Mouse (Mus musculus) neural tube, embryonic 14.5 days (tissue): ENCODE data around the gene Dtx3l. TPM values are rescaled to one million over a fixed set of nuclear protein-coding genes. Genes with fewer than 3 reads are reported as not detected.
"Not testable (repeated sequence)": the region's sequence is repeated elsewhere in the genome, so short reads cannot be mapped to it uniquely, and the experiment has no call there.

ENCODE experiments used
- ATAC-seq: fragments of 200-750 bp; cut with Nextera tagmentation; 2 replicates; pipeline ENCODE4 v1.8.0; 2017; ENCODE audit warnings: low read depth, mild to moderate bottlenecking, moderate TSS enrichment, moderate library complexity
- H3K27ac ChIP-seq: fragments of 300-500 bp; sonication (generic); 2 replicates; pipeline ENCODE4 v1.5.1; 2014; ENCODE audit warnings: low read depth, mild to moderate bottlenecking, control low read depth, low read length, moderate library complexity, mixed read lengths
- H3K27me3 ChIP-seq: fragments of 300-500 bp; sonication (generic); 2 replicates; pipeline ENCODE4 v1.6.1; 2014; ENCODE audit warnings: low read length; ENCODE audit not compliant: control insufficient read depth, insufficient read depth
- H3K36me3 ChIP-seq: fragments of 300-500 bp; sonication (generic); 2 replicates; pipeline ENCODE4 v1.6.1; 2014; ENCODE audit warnings: low read length, mixed read lengths; ENCODE audit not compliant: control insufficient read depth, insufficient read depth
- H3K4me1 ChIP-seq: fragments of 300-500 bp; sonication (generic); 2 replicates; pipeline ENCODE4 v1.6.1; 2014; ENCODE audit warnings: low read length; ENCODE audit not compliant: control insufficient read depth, insufficient read depth
- H3K4me2 ChIP-seq: fragments of 300-500 bp; sonication (generic); 2 replicates; pipeline ENCODE4 v1.6.1; 2014; ENCODE audit warnings: mild to moderate bottlenecking, low read depth, low read length, control low read depth
- H3K4me3 ChIP-seq: fragments of 300-500 bp; sonication (generic); 2 replicates; pipeline ENCODE4 v1.5.1; 2014; ENCODE audit warnings: low read depth, low read length, control low read depth, mixed read lengths
- H3K9ac ChIP-seq: fragments of 300-500 bp; sonication (generic); replicated peaks from 2 replicates; pipeline ENCODE4 v1.6.1; 2014; ENCODE audit warnings: low read depth, mild to moderate bottlenecking, control low read depth, low read length, mixed read lengths
- H3K9me3 ChIP-seq: fragments of 300-500 bp; sonication (generic); 2 replicates; pipeline ENCODE4 v1.6.1; 2016; ENCODE audit warnings: low read length; ENCODE audit not compliant: control insufficient read depth
- WGBS: fragments of 180-500 bp; shearing (Covaris S2); extraction: QIAGEN DNeasy Blood & Tissue Kit; methylation state at CpG from one replicate; pipeline ENCODE4 v1.1.7; 2014; 5-methylcytosine and 5-hydroxymethylcytosine counted together
- polyA plus RNA-seq: library from polyadenylated mRNA; unstranded; fragments of >200 nt; fragmentation: Nextera tagmentation; extraction: Ambion mirVana; gene quantifications from 2 replicates; pipeline ENCODE4 v1.2.1, GENCODE M21; 2014

Dtx3l gene
- 0.95 and 2.0 TPM in 2 replicates for polyA plus RNA-seq

- peak; percentile 56; the same call in 1 of the 2 replicates for ATAC-seq
- no peaks in the 10 kb centered on the region for H3K27me3 ChIP-seq
- no peaks in the 10 kb centered on the region for H3K36me3 ChIP-seq
- H3K4me1 ChIP-seq: no peaks in the 10 kb centered on the region
- WGBS: 1% methylated on average over 52 of the region's 52 CpGs
- peak within 1 kb of the TSS; percentile 60 for H3K4me2 ChIP-seq
- H3K4me3 ChIP-seq: peak within 1 kb of the TSS; percentile 38
- H3K27ac ChIP-seq: no peak within 1 kb of the TSS
- H3K9me3 ChIP-seq: no peaks in the 10 kb centered on the region
- peak within 1 kb of the TSS; percentile 39 for H3K9ac ChIP-seq
These were observed at the start of gene Dtx3l, which contains the start of gene Parp9 for GRCm38 (mm10) chr16:35938211-35939151. Gene Dtx3l, minus strand, starts transcription at chr16:35939151. Gene Parp9, plus strand, starts transcription at chr16:35938470.

GRCm38 (mm10) chr16:35987930-35988329, 49.0 kb upstream of the Dtx3l start:
- Histone ChIP-seq H3K4me2 (no peak overlapping the region), H3K27ac (no peak overlapping the region), H3K9ac (no peak overlapping the region), H3K4me1 (peaks cover 5% of the 10 kb centered on the region), H3K27me3 (no peaks in the 10 kb centered on the region), H3K4me3 (no peak overlapping the region), H3K36me3 (no peaks in the 10 kb centered on the region), H3K9me3 (no peaks in the 10 kb centered on the region)
- no peak for ATAC-seq
- 93% methylated on average over 1 of the region's 1 CpGs for WGBS

GRCm38 (mm10) chr16:35984471-35984870, 45.5 kb upstream of the Dtx3l start:
- no peaks in the 10 kb centered on the region for H3K9me3 ChIP-seq
- H3K27me3 ChIP-seq: no peaks in the 10 kb centered on the region
- H3K9ac ChIP-seq: no peak overlapping the region
- no peaks in the 10 kb centered on the region for H3K36me3 ChIP-seq
- peak overlapping the region; percentile 87; the same call in 1 of the 2 replicates for H3K4me3 ChIP-seq
- H3K27ac ChIP-seq: no peak overlapping the region
- WGBS: 74% methylated on average over 3 of the region's 3 CpGs
- peak overlapping the region; percentile 67; the same call in 1 of the 2 replicates for H3K4me2 ChIP-seq
- peaks cover 5% of the 10 kb centered on the region for H3K4me1 ChIP-seq
- no peak for ATAC-seq

GRCm38 (mm10) chr16:35983517-35984101, 44.7 kb upstream of the Dtx3l start:
- Histone ChIP-seq H3K9me3 (no peaks in the 10 kb centered on the region), H3K4me1 (peaks cover 5% of the 10 kb centered on the region)
- under 1% methylated on average over 65 of the region's 86 CpGs for WGBS

GRCm38 (mm10) chr16:35982902-35983516, 44.1 kb upstream of the Dtx3l start:
- ATAC-seq: peak; percentile 96
- no peaks in the 10 kb centered on the region for H3K27me3 ChIP-seq
- peak overlapping the region; percentile 67 for H3K4me2 ChIP-seq
- no peaks in the 10 kb centered on the region for H3K36me3 ChIP-seq
- peak overlapping the region; percentile 95 for H3K9ac ChIP-seq
- H3K4me1 ChIP-seq: peaks cover 5% of the 10 kb centered on the region
- under 1% methylated on average over 48 of the region's 54 CpGs for WGBS
- H3K4me3 ChIP-seq: peak overlapping the region; percentile 87
- peak overlapping the region; percentile 99 for H3K27ac ChIP-seq
- no peaks in the 10 kb centered on the region for H3K9me3 ChIP-seq

More at GRCm38 (mm10) chr16:35983517-35984101, 44.7 kb upstream of the Dtx3l start:
- Histone ChIP-seq H3K27me3 (no peaks in the 10 kb centered on the region), H3K9ac (peak overlapping the region; percentile 95), H3K4me2 (peak overlapping the region; percentile 67), H3K4me3 (peak overlapping the region; percentile 87), H3K36me3 (no peaks in the 10 kb centered on the region), H3K27ac (peak overlapping the region; percentile 99)
- ATAC-seq: peak; percentile 85

GRCm38 (mm10) chr16:35982506-35982901, 43.6 kb upstream of the Dtx3l start:
- peak; percentile 7 for ATAC-seq
- no peaks in the 10 kb centered on the region for H3K36me3 ChIP-seq
- WGBS: 3% methylated on average over 15 of the region's 15 CpGs
- H3K4me1 ChIP-seq: peaks cover 5% of the 10 kb centered on the region
- H3K9ac ChIP-seq: peak overlapping the region; percentile 95
- H3K9me3 ChIP-seq: no peaks in the 10 kb centered on the region
- peak overlapping the region; percentile 67 for H3K4me2 ChIP-seq
- no peaks in the 10 kb centered on the region for H3K27me3 ChIP-seq
- peak overlapping the region; percentile 87 for H3K4me3 ChIP-seq
- peak overlapping the region; percentile 99; the same call in 1 of the 2 replicates for H3K27ac ChIP-seq

GRCm38 (mm10) chr16:35981363-35981821, 42.4 kb upstream of the Dtx3l start:
- WGBS: 54% methylated on average over 19 of the region's 19 CpGs
- no peaks in the 10 kb centered on the region for H3K9me3 ChIP-seq
- H3K27ac ChIP-seq: no peak overlapping the region
- H3K4me1 ChIP-seq: peaks cover 5% of the 10 kb centered on the region
- H3K36me3 ChIP-seq: no peaks in the 10 kb centered on the region
- H3K4me3 ChIP-seq: no peak overlapping the region
- no peaks in the 10 kb centered on the region for H3K27me3 ChIP-seq
- H3K9ac ChIP-seq: no peak overlapping the region
- ATAC-seq: 0 out of 2 replicates have a peak, but pooled peaks have one; percentile 23
- no peak overlapping the region for H3K4me2 ChIP-seq

GRCm38 (mm10) chr16:35978450-35978849, 39.5 kb upstream of the Dtx3l start, which contains the start of gene Kpna1:
Gene Kpna1, plus strand, starts transcription at chr16:35978750.
- not testable (repeated sequence) for H3K4me1 ChIP-seq, H3K27ac ChIP-seq, H3K9me3 ChIP-seq, H3K27me3 ChIP-seq, H3K9ac ChIP-seq, H3K36me3 ChIP-seq, ATAC-seq, H3K4me2 ChIP-seq, H3K4me3 ChIP-seq
- 92% methylated on average over 1 of the region's 1 CpGs for WGBS
